Mouse (Mus musculus): ENCODE data around the gene Casc3. TPM values are rescaled to one million over a fixed set of nuclear protein-coding genes. Genes with fewer than 3 reads are reported as not detected.

Casc3 gene
- polyA plus RNA-seq (2012): 2.6 and 3.3 TPM in 2 replicates

- Histone ChIP-seq H3K27me3 (ENCODE audit: control insufficient read depth) (no peaks in the 10 kb centered on the region), H3K4me1 (ENCODE audit: control insufficient read depth) (peaks cover 13% of the 10 kb centered on the region), H3K9me3 (ENCODE audit: control insufficient read depth, low read length) (peaks cover 3% of the 10 kb centered on the region), H3K36me3 (ENCODE audit: control insufficient read depth) (peaks cover 87% of the 10 kb centered on the region), H3K4me3 (replicated peaks) (no peak within 1 kb of the TSS)
- TF ChIP-seq TAL1 (IDR thresholded peaks at IDR 0.05; ENCODE audit: low read length) (no peak), GATA1 (IDR thresholded peaks at IDR 0.05; ENCODE audit: low read length) (no peak)
Measured at GRCm38 (mm10) chr11:98804605-98805004, at the start of gene Casc3. Gene Casc3 (plus strand): TSS chr11:98804905.

GRCm38 (mm10) chr11:98755726-98756380 lies 48.9 kb upstream of the Casc3 start:
- H3K9me3 ChIP-seq (ENCODE audit: control insufficient read depth, low read length): peaks cover 3% of the 10 kb centered on the region; the same call in 1 of the 2 replicates
- no peak for TF ChIP-seq TAL1 (IDR thresholded peaks at IDR 0.05; ENCODE audit: low read length)
- no peak overlapping the region for H3K4me3 ChIP-seq (replicated peaks)
- H3K4me1 ChIP-seq (ENCODE audit: control insufficient read depth): peaks cover 72% of the 10 kb centered on the region
- no peaks in the 10 kb centered on the region for H3K27me3 ChIP-seq (ENCODE audit: control insufficient read depth)
- peaks cover 74% of the 10 kb centered on the region for H3K36me3 ChIP-seq (ENCODE audit: control insufficient read depth)

- H3K4me1 ChIP-seq (ENCODE audit: control insufficient read depth): peaks cover 65% of the 10 kb centered on the region
- no peak for TF ChIP-seq GATA1 (IDR thresholded peaks at IDR 0.05; ENCODE audit: low read length)
- TF ChIP-seq TAL1 (IDR thresholded peaks at IDR 0.05; ENCODE audit: low read length): no peak
- H3K27me3 ChIP-seq (ENCODE audit: control insufficient read depth): no peaks in the 10 kb centered on the region
- H3K4me3 ChIP-seq (replicated peaks): no peak overlapping the region
- peaks cover 82% of the 10 kb centered on the region for H3K36me3 ChIP-seq (ENCODE audit: control insufficient read depth)
- peaks cover 3% of the 10 kb centered on the region; the same call in 1 of the 2 replicates for H3K9me3 ChIP-seq (ENCODE audit: control insufficient read depth, low read length)
Measured at GRCm38 (mm10) chr11:98756711-98757110, 48.0 kb upstream of the Casc3 start.

GRCm38 (mm10) chr11:98761939-98762338 lies 42.8 kb upstream of the Casc3 start:
- Histone ChIP-seq H3K9me3 (ENCODE audit: control insufficient read depth, low read length) (peaks cover 3% of the 10 kb centered on the region; the same call in 1 of the 2 replicates), H3K4me3 (replicated peaks) (no peak overlapping the region), H3K4me1 (ENCODE audit: control insufficient read depth) (peaks cover 57% of the 10 kb centered on the region), H3K36me3 (ENCODE audit: control insufficient read depth) (peaks cover 82% of the 10 kb centered on the region), H3K27me3 (ENCODE audit: control insufficient read depth) (no peaks in the 10 kb centered on the region)
- TF ChIP-seq TAL1 (IDR thresholded peaks at IDR 0.05; ENCODE audit: low read length) (no peak), GATA1 (IDR thresholded peaks at IDR 0.05; ENCODE audit: low read length) (no peak)

- Histone ChIP-seq H3K27me3 (ENCODE audit: control insufficient read depth) (no peaks in the 10 kb centered on the region), H3K4me3 (replicated peaks) (no peak overlapping the region), H3K4me1 (ENCODE audit: control insufficient read depth) (peaks cover 59% of the 10 kb centered on the region), H3K36me3 (ENCODE audit: control insufficient read depth) (peaks cover 72% of the 10 kb centered on the region), H3K9me3 (ENCODE audit: control insufficient read depth, low read length) (peaks cover 3% of the 10 kb centered on the region; the same call in 1 of the 2 replicates)
- TF ChIP-seq TAL1 (IDR thresholded peaks at IDR 0.05; ENCODE audit: low read length) (no peak), GATA1 (IDR thresholded peaks at IDR 0.05; ENCODE audit: low read length) (no peak)
Measured at GRCm38 (mm10) chr11:98762756-98763501, 41.8 kb upstream of the Casc3 start.

- no peak overlapping the region for H3K4me3 ChIP-seq (replicated peaks)
- TF ChIP-seq TAL1 (IDR thresholded peaks at IDR 0.05; ENCODE audit: low read length) (no peak), GATA1 (IDR thresholded peaks at IDR 0.05; ENCODE audit: low read length) (no peak)
- H3K9me3 ChIP-seq (ENCODE audit: control insufficient read depth, low read length): peaks cover 3% of the 10 kb centered on the region; the same call in 1 of the 2 replicates
- peaks cover 65% of the 10 kb centered on the region for H3K4me1 ChIP-seq (ENCODE audit: control insufficient read depth)
- no peaks in the 10 kb centered on the region for H3K27me3 ChIP-seq (ENCODE audit: control insufficient read depth)
- peaks cover 70% of the 10 kb centered on the region for H3K36me3 ChIP-seq (ENCODE audit: control insufficient read depth)
Measured at GRCm38 (mm10) chr11:98763502-98763861, 41.2 kb upstream of the Casc3 start.

GRCm38 (mm10) chr11:98764091-98764490 lies 40.6 kb upstream of the Casc3 start:
- Histone ChIP-seq H3K27me3 (ENCODE audit: control insufficient read depth) (no peaks in the 10 kb centered on the region), H3K9me3 (ENCODE audit: control insufficient read depth, low read length) (peaks cover 3% of the 10 kb centered on the region; the same call in 1 of the 2 replicates), H3K4me3 (replicated peaks) (no peak overlapping the region), H3K36me3 (ENCODE audit: control insufficient read depth) (peaks cover 72% of the 10 kb centered on the region), H3K4me1 (ENCODE audit: control insufficient read depth) (peaks cover 71% of the 10 kb centered on the region)
- TF ChIP-seq TAL1 (IDR thresholded peaks at IDR 0.05; ENCODE audit: low read length): no peak
- TF ChIP-seq GATA1 (IDR thresholded peaks at IDR 0.05; ENCODE audit: low read length): no peak

- no peak overlapping the region for H3K4me3 ChIP-seq (replicated peaks)
- peaks cover 78% of the 10 kb centered on the region for H3K4me1 ChIP-seq (ENCODE audit: control insufficient read depth)
- H3K27me3 ChIP-seq (ENCODE audit: control insufficient read depth): no peaks in the 10 kb centered on the region
- H3K9me3 ChIP-seq (ENCODE audit: control insufficient read depth, low read length): peaks cover 3% of the 10 kb centered on the region; the same call in 1 of the 2 replicates
- no peak for TF ChIP-seq TAL1 (IDR thresholded peaks at IDR 0.05; ENCODE audit: low read length)
- TF ChIP-seq GATA1 (IDR thresholded peaks at IDR 0.05; ENCODE audit: low read length): no peak
- H3K36me3 ChIP-seq (ENCODE audit: control insufficient read depth): peaks cover 75% of the 10 kb centered on the region
Measured at GRCm38 (mm10) chr11:98764746-98765145, 40.0 kb upstream of the Casc3 start.
